Mouse (Mus musculus): ENCODE measurements around the gene Slco1c1.
"Not testable (repeated sequence)": the region's sequence is repeated elsewhere in the genome, so short reads cannot be mapped to it uniquely, and the experiment has no call there.

Gene Slco1c1

GRCm38 (mm10) chr6:141590002-141590401, 65.8 kb downstream of the Slco1c1 start:
- DNase-seq (ENCODE audit: low read depth): no peak

DNA sequence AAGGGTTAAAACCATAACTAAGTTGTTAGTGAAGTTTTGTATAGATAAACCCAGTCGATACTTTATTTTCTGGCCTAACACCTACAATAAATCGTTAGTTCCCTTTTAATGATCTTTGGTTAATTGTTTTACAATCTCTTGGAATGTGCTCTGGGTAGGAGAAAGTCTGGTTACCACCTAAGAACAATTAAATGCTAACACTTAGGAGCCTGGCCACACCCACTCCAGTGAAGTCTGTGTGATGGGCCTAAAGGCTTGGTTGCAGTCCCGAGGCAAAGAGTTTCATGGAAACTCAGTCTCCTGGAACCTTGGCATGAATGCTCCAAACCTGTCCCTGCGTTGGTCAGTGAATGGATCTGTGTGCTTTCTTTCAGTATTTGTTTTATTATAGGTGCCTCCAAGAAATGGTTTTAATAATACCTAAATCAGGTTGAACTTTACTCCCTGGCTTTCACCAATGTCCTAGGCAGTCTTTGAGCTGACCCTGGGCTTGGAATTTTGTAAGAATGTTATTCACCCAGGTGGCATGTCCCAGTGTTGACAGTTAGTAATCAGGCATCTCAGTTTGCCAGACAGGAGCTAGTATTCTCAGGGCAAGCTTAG, 66.5 kb downstream of the Slco1c1 start:
- not testable (repeated sequence) for DNase-seq (ENCODE audit: low read depth)

DNA sequence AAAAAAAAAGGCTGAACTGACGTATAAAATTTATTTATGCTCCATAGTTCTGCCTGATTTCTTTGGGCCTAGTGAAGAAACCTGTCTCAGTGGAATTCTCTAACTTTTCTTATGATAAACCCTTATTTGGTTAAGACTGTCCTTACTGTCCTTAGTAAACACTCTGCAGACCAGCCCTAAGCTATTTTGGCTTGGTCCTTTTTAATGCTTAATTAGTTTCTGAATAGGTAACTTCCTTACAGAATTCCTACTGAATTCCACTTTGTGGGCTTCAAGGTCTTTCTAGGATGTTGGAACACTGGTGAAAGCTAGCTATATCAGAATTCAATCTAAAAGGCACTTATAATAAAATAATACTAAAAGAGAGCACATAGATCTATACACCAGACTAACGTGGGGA, 71.9 kb downstream of the Slco1c1 start:
- no peak for DNase-seq (ENCODE audit: low read depth)

GRCm38 (mm10) chr6:141597037-141597436, 72.9 kb downstream of the Slco1c1 start:
- no peak for DNase-seq (ENCODE audit: low read depth)

DNA sequence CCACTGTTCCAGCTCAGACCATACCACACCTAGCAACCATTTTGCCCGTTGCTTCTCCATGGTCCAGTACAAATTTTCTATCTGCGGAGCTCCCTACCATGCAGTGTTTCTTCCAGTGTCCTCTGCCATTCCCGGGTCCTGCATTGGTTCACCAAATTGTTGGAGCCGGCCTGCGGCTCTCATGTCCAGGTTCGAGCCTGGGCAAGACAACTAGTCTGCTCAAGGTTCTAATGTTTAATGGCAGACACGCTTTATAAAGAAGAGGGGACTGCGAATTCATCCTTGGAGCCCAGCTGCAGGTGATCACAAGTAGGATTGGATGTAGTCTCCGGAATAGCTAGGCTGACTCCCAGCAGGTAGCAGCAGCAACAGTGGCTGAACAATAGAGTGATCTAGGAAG, 76.8 kb downstream of the Slco1c1 start:
- DNase-seq (ENCODE audit: low read depth): no peak

- DNase-seq (ENCODE audit: low read depth): no peak
Measured at GRCm38 (mm10) chr6:141610702-141611260, 86.6 kb downstream of the Slco1c1 start.

GRCm38 (mm10) chr6:141614017-141614416, 89.8 kb downstream of the Slco1c1 start:
- DNase-seq (ENCODE audit: low read depth): no peak

- DNase-seq (ENCODE audit: low read depth): no peak
Measured at GRCm38 (mm10) chr6:141615348-141615747, 91.2 kb downstream of the Slco1c1 start.
